Mouse (Mus musculus) T-cell, adult 2 months (primary cell): ENCODE data around the gene Ppp1r14b.

Experiments used
- DNase-seq: peaks from one replicate; pipeline ENCODE4 v3.0.0; 2022; ENCODE audit warnings: low spot score

Ppp1r14b gene

DNA sequence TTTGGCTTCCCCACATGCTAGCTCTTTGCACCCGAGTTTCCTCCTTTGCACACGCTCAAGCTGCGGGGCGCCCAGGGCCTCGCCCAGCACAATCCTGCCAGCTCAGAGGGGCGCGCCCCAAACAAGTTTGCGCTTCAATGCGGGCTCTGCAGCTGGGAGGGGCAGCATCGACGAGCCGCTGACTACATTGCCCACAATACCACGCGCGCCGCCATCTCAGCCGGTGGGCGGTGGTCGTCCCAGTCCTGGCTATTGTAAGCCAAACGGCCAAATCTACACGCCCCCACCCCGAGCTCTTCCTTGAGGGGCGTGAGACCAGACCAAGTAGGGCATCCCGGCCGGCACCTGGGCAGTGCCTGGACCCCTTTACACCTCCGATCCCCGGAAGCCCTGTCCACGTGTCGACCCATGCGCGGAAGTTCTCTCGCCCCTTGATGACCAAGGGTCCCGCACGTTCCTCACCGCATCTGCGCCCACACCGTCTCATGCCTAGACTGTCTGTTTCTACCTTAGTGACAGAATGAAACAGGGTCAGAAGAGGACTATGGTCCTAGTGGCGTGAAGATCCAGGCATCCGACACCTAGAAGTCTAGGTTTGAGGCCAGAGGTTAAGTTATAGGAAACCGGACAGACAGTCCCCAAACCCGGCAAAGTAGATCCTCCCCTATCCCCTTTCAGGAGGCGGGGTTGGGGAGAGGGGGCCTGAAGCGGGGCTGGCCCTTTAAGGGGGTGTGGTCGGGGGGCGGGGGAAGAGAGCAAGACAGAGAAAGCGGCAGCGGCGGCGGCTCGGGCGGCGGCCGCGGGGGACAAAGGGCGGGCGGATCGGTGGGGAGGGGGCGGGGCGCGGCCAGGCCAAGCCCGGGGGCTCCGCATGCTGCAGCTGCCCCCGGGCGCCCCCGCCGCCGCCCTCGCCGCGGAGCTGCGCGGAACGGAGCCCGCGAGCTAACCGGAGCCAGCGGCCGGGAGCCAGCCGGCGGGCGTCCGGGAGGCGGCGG is at the start of gene Ppp1r14b:
Gene Ppp1r14b, plus strand, starts transcription at position 758 of the 995 bp plus-strand sequence.
- DNase-seq: peak; percentile 77

DNA sequence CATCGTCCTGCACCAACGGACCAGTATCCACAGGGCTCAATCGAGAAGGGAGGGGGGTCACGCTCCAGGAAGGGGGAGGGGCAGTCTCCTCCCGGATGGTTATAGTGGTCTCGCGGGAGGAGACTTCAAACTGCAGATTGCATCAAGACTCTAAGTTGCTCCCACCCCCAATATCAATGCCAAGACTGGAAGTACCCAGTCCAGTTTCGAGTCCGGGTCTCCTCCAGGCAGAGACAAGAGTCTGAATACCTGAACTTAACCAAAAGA is 49.5 kb upstream of the Ppp1r14b start, which contains the start of gene Catsperz:
Gene Catsperz, minus strand, starts transcription at position 74 of the 267 bp plus-strand sequence.
- DNase-seq: no peak

DNA sequence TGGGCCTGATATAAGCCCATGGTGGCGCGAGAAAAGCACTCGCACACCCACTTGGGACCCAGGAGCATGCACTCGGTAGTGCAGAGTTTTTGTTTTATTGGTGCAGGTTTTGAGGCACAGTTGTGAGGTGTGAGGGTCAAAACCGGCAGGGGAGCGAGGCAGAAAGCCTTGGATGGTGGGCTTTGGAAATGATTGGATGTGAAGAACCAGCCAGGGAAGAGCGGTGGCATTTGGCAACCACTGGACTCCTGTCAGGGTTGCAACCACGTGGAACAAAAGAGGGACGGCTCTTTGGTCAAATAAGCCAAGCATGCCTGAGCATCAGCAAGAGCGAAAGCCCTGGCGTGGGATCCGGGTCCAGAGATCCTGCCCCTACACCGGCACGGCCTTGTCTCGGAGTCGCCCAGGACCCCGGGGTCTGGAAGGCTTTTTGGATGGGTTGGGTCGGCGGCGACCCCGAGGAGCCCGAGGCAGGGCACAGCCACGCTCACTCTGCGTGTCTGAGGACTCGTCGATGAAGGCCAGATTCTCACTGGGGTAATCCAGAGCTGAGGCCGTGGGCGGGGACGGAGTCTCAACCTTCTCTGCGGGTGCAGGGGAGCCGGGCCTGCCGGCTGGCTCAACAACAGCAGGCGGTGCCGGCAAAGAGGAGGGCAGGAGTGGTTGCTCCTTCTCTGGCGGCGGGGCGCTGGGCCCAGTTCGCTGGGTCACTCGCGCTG is 49.0 kb upstream of the Ppp1r14b start:
- no peak for DNase-seq

DNA sequence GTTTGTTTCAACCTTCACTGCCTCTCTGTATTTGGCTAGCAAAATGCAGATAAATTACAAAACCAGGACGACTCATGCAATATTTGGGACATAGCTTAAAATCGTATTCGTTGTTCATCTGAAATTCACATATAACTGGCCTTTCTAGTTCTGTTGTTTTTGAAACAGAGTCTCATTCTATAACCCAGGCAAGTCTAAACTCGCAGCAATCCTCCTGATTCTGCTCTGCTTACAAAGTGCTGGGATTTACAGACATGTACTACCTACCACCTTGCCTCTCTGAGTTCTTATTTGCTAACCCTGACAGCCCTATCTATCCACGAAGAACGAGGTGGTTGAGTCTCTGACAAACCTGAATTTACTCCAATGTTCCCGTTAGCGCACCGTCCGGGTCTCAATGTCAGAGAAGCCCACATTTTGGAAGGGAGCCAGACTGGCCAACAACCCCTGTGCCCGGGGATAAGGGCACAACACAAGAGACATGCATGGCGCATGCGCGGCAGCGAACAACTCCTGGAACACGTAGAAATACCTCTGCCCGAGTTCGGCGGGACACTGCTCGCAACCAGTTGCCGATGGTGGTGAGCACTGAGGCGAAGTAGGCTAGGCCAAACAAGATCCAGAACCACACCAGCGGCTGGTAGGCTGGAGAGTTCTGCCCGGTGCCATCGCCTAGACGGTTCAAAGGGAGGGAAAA is 48.1 kb upstream of the Ppp1r14b start:
- DNase-seq: peak; percentile 31

DNA sequence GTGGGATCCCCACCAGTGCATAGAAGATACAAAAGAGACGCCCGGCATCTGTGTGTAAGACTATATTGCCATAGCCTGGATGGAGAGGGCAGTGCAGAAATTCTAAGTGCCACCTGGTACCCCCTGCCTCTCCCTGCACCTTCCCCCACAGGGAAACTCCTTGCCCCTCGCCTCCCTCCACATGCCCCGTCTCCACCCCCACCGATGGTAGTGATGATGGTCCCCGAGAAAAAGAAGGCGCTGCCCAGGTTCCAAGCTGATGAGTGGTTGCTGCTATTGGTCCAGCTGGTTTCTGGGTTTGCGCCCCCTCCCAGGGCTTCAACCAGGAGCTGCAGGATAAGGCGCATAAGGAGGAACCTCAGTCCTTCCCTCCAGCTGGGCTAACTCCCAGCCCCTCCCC is 46.7 kb upstream of the Ppp1r14b start:
- no peak for DNase-seq

DNA sequence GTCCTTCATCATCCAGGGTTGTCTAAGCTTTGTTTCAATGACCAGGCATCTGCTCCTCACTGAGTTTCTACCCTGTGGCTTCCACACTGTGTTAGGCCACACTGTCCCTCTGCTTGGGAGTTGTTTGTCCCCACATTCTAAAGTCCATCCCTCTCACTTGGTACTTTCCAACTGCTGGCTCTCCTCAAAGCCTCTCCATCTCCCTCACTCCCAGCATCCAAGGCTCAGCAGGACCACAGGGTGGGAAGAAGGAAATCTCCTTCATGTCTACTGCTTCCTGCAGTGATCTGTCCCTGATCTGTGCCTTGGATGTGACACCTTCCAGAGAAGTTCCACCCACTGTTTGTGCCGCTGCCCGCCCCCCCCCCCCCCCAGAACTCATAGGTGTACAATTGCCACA is 43.8 kb upstream of the Ppp1r14b start:
- no peak for DNase-seq

DNA sequence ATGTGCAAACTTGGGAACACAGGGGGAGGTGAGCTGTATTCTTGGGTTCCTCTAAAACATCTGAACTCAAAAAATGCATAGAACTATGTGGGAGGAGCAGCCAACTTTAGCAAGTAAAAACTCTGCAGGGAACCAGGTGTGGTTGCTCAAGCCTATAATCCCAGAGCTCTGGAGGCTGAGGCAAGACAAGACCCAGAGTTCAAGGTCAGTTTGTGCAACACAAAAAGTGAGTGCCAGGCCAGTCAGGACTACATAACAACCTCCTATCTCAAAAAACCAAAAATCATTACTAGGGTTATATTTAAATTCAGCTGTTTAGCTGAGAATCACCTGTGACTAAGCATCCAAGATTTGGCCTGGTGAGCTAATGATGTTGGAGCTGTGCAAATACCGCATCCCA is 42.8 kb upstream of the Ppp1r14b start:
- DNase-seq: no peak

DNA sequence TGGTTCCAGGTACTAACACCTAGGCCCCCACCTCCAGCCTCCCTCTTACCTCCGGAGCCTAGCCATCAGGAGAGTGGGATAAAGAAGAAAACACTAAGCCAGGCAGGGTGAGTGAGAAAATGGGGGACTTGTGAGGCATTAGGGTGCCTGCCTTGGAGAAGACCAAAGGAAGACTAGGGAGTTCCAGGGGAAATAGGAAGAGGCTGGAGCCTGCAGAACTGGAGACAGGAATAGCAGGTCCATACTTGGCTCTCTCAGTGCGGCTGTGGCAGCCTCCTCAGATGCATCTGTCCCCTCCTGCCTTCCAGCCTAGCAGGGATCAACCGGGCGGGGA is 41.7 kb upstream of the Ppp1r14b start:
- DNase-seq: no peak

DNA sequence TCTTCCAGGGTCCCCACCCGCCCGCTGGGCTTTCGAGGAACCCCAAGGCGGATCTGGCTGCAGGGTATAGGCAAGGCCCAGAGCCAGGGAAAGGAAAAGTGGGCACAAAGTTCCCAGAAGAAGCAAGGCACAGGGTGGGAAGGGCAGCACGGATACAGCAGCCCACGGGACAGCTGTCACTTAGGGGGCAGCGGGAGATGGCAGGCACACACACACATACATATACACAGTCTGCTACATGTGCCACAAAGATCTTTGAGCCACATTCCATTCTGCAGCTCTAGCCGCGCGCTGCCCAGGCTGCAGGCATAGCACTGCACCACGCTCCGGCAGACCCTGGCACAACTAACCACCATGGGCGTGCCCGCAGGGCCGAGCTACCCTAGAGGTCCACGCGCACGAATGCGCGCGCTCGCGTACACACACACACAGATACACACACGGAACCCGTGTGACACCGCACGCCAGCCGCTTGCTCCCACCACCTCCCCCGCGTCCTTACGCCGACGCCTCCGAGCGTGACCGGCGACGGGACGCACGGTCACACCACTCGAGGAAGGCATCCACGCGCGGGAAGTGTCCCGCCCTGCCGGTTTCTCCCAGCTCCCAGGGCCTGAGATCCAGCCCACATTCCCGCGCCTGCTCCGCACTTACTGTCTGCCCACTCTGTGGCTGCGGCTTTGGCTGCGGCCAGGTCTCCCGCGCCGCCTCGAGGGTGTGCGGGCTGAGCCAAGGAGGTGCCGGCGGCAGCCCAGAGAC is 41.2 kb upstream of the Ppp1r14b start:
- DNase-seq: no peak

DNA sequence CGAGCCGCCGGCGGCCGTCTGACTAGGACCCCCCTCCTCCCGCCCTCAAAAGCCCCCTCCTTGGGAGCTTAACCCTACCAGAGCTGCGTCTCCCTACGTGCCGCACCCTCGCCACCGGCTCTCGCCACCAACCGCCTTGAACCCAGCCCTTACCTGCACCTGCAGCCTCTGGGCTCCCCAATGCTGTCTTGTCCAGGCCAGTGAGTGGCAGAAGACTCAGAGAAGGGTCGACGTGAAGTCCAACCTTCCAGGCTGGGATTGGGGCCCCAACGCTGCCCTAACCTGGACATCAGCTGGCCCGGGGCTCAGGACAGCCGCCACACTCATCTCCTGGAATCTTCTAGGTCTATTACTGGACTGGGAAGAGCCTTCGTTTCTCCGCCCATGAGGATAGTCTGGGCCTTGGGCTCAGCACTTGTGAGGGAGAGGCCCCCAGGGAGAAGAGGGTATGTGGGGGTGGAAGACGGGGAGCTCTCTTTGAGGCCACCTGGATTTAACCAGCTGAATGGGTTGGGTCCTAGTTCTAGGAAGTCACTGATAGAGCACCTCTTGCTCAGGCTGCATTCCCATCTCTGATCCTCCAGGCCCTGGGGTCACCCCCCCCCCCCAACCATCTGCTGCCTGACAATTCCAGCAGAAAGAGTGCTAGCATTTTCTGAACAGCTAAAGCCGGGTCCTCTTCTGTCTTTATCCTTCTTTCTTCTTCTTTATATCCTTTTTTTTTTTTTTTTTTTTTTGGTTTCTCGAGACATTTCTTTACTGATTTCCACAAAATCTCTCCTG is 40.4 kb upstream of the Ppp1r14b start, which contains the start of gene Kcnk4:
Gene Kcnk4, minus strand, starts transcription at position 321 of the 783 bp plus-strand sequence.
- no peak for DNase-seq

DNA sequence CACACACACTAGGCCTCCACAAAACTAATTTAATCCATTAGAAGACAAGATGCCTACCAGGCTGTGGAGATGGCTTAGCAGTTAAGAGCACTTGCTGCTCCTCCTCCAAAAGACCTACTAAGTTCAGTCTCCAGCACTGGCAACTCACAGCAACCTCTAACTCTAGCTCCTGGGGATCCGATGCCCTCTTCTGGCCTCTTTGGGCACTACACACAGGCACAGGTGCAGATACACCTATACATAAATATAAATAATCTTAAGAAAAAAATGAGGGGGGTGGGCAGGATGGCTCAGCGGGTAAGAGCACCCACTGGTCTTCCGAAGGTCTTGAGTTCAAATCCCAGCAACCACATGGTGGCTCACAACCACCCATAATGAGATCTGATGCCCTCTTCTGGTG is 38.5 kb upstream of the Ppp1r14b start:
- DNase-seq: peak; percentile 38

DNA sequence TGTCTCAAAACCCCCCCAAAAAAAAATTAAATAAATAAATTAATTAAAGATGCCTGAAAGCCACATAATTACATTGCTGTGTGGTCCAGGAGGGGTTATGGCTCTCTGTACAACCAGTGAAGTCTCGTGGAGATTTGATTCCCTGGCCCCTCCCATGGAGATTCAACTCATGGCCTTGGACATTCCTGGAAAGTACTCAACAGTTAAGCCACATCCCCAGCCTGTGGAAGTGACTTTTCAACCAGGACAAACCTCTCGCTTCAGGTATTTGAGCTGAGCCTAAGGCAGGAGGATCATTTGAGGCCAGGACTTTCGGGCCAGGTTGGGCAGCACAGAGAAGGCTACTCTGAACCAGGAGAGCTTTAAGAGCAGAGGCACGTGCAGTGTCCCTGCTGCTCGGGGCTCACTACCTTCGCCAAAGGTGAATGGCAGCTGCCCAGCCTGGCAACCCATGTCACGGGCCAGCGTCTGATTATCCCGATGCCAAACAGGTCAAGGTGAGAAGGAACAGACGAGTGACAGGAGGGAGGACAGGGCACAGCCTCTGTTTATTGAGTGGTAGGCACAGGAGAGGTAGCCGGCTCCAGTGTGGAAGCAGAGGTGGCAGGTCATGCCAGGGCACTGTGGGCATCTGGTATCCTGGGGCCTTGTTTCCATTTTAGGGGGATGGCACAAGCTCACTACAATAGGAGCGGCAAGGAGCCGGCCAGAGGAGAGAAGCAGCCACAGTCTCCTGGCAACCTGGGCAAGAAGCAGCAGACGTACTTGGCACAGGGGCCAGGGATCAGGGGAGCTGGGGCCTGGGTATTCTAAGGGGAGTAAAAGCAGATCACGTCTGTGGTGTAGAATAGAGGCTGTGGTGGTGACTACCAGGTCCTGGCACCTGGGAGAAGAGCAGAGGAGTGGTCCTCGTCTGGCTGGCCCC is 37.0 kb upstream of the Ppp1r14b start:
- no peak for DNase-seq

DNA sequence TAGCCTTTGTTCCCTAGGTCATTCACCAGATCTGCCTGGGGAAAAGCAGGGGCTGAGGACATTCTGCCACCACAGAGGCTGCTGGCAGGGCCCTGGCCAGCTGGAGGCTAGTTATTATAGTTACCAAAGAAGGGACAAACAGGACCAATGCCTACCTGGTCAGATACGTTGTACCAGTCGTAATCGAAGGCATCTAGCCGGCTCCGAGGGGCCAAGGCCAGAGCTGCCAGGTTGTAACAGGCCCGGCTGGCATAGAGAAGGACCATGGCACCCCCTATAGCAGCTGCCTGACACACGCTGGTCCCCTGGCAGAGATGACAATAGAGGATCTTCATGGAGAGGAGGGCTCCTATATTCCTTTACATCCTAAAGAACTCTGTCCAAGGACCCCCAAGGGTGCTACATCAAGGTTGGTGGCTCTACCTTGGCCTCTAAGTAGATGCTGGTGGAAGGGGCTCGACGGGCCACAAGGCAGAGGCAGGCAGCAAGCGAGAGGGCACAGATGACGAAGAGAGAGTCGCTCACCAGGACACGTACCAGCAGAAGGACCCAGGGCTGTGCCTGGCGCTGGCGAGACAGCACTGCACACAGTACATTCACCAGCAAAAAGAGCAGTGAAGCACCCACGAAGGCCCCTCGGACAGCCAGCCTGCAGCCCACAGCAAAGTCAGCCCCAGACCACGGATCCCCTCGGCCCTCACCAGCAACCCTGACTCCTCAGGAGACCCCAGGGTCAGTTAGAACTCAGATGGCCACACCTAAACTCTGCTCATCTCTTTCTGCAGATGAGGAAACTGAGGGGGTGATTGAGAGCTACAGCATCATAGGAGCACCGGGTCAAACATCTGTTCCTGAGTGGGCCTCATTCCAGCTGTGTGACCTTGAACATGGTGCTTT is 35.4 kb upstream of the Ppp1r14b start:
- no peak for DNase-seq

DNA sequence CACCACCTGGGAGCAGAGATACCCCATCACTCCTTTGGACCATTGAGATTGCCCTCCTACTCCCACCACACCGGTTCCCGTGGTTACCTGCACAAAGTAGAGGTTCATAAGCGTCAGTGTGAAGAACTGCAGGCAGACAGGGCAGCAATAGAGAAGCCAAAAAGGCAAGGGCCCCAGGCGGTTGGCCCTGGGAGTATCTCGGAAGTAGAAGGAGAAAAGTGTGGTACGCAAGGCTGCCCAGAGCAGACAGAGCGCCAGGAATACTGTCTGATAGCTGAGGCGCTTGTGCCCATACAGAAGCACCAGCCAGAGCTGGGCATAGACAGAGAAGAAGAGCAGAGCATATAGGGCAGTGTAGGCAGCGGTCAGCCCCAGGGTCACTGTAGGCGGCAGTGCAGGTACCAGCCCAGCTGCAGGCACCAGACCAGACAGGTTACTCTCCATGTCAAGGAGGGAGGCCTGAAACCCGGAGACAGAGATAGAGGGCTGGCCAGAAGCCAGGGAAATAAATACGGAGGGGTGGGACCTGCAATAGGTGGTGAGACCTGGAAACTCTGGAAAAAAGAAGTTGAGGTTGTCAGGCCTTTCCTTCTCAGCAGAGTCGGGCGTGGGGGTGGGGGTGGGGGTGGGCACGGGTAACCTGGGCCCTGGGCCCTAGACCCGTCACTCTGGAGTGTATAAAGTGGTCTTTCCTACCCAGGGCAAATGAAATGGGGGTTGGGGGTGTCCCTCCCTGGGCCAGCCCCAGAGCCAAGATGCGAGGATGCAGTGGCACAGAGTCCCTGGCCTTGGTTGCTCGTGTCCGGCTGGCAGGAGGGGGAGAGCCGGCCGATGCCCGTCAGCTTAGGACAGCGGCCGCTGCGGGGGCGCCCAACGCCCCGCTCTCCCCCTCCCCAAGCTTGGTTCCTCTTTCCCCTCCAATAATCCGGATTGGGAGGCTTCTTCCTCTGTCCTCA is 34.1 kb upstream of the Ppp1r14b start:
- DNase-seq: no peak

DNA sequence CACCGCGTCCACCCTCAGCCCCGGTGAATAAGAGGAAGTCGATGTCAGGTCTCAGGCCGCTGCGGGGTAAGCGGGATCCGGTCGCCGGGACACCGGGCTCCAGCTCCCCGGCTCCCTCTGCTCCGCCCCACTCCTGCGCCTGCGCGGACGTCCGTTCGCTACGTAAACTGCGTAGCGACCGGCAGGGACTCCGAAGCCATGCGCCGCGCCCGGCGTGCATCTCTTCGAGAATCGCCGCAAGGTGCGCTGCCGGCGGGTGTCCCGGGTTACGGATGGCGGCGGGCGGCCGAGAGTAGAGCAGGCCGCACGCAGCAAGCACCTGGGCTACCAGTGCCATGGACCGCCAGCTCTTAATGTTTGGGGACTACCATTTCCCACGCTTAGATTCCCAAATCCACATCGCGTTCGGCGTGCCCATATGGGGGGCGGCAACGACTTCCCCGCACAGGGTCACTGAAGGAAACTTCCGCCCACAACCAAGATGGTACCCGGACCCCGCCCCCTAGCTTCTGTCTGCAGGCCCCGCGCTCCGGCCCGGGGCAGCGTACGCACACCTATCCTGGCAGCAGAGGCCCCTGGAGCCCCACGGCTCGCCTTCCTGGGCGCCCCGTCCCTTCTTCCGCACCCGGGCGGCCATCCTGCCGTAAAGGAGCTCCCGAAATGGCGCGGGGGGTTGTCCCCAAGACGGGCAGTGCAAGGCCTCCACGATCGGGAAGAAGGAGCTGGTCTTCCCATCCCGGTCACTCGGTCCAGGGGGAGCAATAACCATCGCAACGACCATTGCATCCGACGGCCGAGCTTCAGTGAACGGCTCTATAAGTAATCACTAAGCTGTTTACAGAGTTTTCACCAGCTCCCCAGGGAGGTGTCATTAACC is 33.2 kb upstream of the Ppp1r14b start, which contains the start of gene Bad:
Gene Bad, plus strand, starts transcription at position 490 of the 877 bp plus-strand sequence.
- DNase-seq: peak; percentile 90

DNA sequence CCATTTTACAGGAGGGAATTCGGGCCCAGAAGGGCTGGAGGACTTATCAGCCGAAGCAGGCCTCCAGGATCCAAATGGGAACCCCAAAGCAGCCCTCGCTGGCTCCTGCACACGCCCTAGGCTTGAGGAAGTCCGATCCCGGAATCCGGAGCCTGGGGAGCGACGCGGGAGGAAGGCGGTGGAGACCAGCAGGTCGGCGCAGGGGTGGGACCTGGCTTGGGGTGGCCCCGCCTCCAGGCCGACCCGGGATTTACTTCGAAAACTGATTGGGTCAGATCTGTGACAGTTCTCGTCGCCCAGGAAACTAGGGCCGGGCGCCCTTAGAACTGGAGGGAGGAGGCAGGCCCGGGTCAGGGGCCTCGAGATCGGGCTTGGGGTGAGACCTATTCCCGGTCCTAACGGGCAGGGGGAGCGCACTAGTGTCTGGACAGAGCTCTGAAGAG is 32.5 kb upstream of the Ppp1r14b start, which contains the start of gene Gpr137:
Gene Gpr137, minus strand, starts transcription at position 232 of the 443 bp plus-strand sequence.
- DNase-seq: peak; percentile 87
